Mouse (Mus musculus): Measurements from ENCODE around the gene Cdh1.
"Not testable (repeated sequence)": the region's sequence is repeated elsewhere in the genome, so short reads cannot be mapped to it uniquely, and the experiment has no call there.

Gene Cdh1

GRCm38 (mm10) chr8:106592458-106592857 lies 10.7 kb upstream of the Cdh1 start:
- no peak for DNase-seq (ENCODE audit: low read depth)

DNA sequence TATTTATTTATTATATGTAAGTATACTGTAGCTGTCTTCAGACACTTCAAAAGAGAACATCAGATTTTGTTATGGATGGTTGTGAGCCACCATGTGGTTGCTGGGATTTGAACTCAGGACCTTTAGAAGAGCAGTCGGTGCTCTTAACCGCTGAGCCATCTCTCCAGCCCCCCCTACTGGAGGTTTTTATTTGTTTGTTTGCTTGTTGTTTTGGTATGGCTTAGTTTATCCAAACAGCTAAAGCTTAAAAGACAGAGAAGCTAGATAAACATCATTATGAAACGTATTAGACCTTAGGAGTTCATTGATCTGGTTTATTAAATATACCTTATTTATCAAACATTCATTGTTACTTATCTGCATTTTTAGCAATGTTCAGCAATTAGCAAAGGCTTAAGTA lies 7.5 kb upstream of the Cdh1 start:
- peak; percentile 4 for DNase-seq (ENCODE audit: low read depth)

DNA sequence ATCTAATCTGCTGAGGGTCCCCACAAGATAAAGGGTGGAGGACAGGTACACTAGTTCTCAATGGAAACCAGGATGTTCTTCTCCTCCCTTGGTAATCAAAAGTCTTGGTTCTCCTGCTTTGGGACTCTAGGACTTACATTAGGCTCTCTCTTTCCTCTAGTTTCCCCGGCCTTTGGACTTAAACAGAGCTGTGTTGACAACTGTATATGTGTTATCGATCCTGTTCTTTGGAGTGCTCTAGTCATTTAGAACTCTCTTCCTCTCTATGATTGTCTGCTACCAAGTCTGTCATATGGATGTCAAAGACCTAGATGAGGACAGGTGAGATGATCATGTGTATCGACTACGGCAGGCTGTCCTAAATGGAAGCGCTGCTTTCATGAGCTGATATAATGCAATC lies 6.1 kb upstream of the Cdh1 start:
- DNase-seq (ENCODE audit: low read depth) = no peak

DNA sequence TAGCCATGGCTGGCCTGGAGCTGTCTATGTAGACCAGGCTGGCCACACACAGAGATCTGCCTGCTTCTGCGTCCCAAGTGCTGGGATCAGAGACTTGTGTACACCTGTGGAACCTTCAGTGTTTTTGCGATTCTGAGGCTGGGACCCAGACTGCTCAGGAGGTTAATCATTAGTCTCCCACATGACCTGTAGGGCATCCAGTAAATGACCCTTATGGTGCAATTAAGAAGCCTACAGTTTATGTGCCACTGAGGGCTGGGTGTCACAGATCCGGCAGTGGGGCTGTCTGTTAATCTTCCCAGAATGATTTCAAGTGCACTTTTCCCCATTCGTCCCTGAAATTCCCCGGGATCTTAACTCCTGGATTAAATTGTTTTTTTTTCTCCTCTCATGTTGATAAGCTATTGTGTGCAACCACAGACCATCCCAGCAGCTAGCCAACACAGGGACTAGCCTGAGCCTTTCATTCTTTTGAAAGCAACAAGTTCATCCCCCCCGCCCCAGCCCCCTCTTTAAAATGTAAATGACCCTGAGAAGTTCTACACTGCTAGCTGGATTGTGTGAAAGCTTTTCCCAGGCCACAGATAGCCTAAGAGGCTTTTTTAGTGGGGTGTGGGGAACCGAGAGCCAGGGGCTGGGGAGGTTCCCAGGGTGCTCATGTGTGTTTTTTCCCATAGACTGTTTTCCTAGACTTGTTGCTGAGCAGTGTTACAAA lies 3.7 kb upstream of the Cdh1 start:
- no peak for DNase-seq (ENCODE audit: low read depth)

GRCm38 (mm10) chr8:106603933-106604332 lies 782 bp downstream of the Cdh1 start:
- no peak for DNase-seq (ENCODE audit: low read depth)

DNA sequence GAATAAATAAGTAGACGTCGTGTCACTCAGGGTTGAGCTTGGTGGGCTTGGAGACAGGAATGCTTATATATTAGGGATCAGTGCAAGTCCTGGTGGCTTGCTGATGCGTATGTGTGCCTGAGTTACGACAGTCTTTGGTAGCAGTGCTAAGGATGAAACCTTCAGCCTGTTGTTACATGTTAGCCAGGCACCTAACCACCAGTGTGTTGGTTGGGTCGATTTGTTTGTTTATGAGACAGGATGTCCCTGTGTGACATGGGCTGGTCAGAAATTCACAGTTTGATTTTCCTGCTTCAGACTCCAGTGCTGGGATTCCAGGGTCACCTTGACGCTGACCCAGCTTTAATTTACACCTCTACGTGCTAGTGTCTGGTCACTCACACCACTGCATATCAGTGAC lies 2.5 kb downstream of the Cdh1 start:
- DNase-seq (ENCODE audit: low read depth) = no peak

DNA sequence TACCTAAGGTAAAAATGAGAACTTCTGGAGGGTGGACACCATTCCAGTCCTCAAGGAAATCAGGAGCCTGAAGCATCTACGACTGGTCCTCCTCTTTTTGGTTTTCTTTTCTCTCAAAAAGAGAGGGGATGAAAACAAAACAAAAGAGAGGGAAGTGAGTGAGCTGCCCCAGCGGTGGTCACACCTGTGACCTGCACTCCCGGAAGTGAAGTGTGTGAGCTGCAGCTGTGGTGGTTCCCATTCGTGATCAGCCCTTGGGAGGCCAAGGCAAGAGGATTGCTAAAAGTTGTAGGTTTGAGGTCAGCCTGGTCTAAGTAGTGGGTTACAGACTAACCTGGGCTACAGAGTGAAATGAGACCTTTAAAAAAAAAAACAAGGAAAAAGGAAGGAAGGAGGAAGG lies 3.0 kb downstream of the Cdh1 start:
- no peak for DNase-seq (ENCODE audit: low read depth)

DNA sequence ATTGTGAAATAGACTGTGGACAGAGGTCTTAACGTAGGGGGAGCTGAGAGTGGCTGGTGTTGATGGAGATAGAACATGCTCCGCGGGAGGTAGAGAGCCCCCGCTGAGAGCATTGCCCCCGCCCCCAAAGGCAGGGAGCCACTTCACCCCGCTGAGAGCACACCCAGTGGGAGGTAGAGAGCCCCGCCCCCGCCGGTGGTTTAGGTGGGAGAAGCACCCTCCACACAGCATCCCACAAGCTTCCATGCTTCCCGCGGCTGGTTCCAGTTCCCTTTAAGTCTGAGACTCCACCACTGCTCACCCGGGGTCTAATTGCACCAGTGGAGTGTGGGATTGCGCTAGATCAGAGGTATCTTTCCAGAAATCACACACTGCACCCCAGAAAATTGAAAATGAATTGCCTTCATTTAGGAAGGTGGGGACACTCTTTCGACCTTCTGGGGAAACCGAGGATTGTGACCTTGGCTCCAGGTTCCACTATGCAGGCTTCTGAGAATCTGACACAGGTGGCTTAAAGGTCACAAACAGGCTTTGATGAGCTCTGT lies 3.5 kb downstream of the Cdh1 start:
- DNase-seq (ENCODE audit: low read depth) = no peak

DNA sequence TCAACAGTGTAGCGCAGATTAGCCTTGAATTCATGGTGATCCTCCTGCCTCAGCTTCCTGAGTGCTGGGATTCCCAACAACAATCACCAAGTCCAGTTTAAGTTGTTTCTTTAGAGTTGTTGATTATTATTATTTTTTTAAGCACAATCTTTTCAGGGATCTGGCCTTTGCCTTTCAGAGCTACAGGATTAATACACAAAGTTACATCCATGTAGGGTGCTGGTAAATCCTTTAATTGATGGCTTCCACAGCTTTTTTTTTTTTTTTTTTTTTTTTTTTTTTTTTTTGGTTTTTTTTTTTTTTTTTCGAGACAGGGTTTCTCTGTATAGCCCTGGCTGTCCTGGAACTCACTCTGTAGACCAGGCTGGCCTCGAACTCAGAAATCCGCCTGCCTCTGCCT lies 4.6 kb downstream of the Cdh1 start:
- not testable (repeated sequence) for DNase-seq (ENCODE audit: low read depth)

- DNase-seq (ENCODE audit: low read depth) = no peak
Measured at GRCm38 (mm10) chr8:106608425-106608824, 5.3 kb downstream of the Cdh1 start.

DNA sequence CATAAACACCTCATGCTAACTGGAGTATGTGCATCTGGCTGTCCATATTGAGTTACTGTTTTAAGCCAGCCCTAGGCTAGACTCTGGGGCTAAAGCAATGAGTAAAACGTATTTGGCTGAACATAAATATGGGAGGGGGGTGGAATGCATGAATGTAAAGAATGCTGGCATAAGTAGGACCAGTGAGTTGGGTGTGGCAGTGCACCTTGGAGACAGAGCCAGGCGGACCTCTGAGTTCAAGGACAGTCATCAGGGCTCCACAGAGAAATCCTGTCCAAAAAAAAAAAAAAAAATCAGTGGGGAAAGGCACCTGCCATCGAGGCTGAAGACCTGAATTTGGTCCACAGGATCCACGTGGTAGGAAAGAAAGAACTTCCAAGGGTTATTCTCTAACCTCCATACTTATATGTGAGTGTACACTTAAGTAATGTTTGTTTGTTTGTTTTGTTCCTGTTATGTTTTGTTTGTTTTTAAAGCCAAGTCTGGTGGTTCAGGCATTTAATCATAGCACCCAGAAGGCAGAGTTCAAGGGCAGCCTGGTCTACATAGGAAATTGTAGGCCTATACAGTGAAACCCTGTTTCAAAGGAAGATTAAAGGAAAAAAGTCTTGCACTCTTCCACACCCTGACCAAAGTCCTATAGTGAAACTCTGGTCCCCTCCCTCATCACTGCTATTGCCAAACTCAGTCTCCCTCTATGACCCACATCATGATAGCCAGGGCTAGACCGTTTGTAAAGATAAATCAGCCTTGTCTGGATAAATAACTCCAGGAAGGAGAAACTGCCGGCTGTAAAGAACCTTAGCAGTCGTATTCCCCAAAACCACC lies 6.1 kb downstream of the Cdh1 start:
- DNase-seq (ENCODE audit: low read depth) = no peak

DNA sequence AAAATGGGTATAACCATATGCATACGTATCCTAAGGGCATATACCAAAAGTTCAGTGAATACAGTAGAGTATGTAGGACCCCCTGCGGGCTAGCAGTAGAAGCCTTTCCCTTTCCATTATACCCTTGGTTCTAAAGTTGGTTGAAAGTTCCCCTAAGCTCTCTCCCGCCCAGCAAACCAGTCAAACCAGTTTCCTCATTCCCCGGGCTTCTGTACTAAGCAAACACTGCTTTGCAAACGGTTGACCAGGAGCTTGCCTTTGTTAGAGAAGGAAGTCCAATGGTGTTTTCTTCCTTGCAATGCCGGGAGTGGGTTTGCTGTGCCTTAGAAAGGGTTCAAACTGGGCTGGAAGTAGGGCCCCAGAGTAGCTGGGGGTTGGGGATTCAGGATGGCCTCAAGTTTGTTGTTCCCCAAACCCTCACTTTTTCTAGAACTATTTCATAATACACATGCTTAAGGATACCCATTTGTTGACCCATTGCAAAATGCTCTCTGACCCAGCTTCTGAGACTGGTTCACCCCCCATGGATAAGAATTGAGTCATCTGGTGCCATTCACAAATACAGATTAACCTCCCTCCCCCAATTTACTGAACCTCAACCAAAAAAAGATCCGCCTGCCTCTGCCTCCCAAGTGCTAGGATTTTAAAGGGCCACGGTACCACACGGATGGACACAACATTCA lies 7.9 kb downstream of the Cdh1 start:
- no peak for DNase-seq (ENCODE audit: low read depth)

- DNase-seq (ENCODE audit: low read depth) = no peak
Measured at GRCm38 (mm10) chr8:106612047-106612446, 8.9 kb downstream of the Cdh1 start.

DNA sequence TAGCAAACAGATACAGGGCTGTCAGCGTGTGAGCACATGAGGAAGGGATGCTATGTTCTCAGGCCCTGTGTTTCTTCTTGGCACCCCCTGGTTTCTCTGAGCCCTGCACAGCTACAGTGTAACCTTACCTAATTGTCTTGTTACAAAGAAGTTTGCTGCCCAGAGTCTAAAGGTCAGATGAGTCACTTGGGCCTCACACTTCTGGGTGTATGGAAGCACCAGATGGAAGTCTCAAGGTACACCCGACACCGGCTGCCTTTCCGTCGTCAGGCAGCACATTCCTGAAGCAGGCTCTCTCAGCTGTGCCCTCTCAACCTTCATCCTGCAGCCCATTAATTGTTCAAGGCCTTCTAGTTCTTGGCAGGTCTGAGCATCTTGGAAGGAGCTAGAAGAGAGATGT lies 11.6 kb downstream of the Cdh1 start:
- DNase-seq (ENCODE audit: low read depth) = no peak

- no peak for DNase-seq (ENCODE audit: low read depth)
Measured at GRCm38 (mm10) chr8:106615661-106616299, 12.6 kb downstream of the Cdh1 start.

DNA sequence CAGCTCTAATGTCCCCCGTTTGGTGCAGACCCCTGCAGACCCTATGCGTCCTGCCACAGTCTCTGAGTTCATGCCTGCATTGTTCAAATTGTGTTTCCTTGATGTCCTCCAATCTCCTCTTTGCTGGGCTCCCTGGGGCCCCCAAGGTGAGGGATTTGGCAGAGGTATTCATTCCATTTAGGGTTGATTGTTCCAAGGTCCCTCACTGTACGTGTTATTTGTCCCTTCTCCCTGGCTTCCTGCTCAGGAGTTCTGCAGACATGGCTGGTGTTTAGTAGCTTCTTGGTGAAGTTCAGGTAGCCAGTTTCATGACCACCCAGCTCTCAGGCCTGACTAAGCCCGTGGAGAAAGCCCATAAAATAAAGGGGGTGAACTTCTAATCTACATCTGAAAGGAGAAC lies 13.5 kb downstream of the Cdh1 start:
- no peak for DNase-seq (ENCODE audit: low read depth)

DNA sequence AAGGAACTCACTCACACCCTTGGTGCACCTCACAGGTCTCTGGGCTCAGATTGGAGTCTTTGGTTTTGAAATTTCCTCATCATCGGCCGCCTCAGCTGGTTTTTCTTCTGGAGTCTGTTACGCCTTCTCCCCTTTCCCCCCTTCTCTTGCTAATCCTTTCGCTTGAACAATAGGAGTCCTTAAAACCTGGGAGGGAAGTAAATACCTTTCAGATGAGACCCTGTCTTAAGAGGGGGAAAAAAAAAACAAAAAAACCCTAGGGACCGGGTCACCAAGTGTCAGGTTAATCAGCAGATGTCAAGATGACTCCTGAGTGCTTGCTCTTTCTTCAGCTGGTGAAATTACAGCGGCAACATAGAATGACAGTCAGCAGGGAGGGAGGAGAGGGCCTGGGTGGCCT lies 14.0 kb downstream of the Cdh1 start:
- no peak for DNase-seq (ENCODE audit: low read depth)

DNA sequence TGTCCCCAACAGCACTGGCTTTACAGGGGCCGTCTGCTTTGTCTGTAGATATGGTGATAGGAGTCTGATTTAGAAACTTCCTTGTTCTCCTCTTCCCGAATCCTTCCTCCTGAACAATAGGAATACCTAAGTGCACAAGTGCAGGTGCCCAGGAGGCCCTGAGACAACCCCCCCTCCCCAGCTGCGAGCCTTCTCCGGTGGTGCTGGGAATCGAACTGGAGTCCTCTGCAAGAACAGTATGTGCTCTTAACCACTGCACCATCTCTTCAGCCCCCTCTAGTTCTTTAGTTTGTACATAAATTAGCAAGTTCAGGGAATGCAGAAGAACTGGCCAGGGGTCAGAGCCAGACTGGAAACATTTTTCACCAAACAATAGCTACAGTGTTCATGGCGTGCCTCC lies 14.7 kb downstream of the Cdh1 start:
- no peak for DNase-seq (ENCODE audit: low read depth)

DNA sequence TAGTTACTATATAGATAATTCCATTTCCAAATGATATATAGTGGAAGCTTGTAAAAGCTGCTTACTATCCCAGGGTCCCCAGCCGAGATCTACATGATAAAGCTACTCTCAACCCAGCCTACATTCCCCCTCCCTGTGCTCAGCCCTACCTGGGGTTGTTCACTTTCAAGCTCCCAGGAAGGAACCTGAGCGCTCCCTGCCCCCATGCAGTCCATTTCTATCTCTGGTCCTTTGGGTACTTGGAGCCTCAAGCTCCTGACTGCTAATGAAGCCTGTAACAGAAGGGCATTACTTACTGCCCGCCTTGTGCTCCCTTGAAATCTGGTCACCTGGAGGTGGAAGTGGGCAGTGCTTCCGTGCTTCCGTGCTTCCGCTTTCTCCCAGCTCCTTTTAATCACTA lies 15.2 kb downstream of the Cdh1 start:
- DNase-seq (ENCODE audit: low read depth) = no peak

DNA sequence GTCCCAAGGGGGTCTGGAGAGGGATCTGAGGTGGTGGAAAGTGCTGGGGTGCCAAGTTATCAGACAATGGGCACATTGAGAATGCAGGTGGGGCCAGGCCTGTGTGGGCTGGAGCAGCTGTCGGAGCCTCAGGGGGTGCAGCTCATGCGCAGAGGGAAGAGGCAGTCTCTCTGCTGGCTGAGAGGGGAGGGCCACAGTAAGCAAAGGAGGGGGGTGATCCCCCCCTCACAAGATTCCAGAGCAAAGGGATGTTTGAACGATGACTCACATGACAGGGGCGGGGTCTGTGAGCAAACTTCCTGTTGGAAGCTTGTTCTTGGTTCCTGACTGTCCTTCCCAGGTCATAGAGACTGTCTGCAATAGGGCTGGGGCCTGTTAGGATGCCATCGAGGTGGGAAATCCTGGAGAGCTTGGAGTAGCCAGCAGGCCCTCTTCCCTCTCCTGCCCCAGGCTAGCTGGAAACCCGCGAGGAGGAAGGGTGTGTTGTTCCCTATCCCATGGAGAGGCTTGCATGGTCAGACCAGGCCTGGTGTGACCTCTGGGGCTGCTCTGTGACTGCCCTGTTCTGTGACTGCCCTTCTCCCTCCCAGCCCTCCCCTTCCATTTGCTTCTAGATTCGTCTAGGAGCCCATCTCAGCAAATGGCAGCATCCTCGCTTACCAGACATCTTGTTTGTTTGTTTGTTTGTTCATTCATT lies 16.5 kb downstream of the Cdh1 start:
- no peak for DNase-seq (ENCODE audit: low read depth)

DNA sequence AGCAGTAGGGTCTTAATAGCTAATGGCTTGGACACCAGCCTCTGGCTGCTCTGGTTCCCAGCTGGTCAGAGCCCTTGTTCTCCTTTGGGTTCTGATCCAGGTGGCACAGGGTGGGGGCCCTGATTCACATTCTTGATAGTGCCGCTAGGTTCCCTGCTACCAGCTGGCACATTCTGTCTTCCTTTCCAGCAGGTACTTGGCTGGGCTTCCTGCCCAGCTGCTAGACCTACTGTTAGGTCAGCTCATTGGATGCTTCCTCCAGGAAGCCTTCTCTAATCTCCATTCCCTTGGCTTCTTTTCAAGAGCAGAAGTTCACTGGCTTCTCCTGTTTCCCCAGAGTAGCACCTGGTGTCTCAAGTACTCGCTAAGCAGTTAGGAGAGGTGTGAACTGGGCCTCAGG lies 17.3 kb downstream of the Cdh1 start:
- DNase-seq (ENCODE audit: low read depth) = no peak

DNA sequence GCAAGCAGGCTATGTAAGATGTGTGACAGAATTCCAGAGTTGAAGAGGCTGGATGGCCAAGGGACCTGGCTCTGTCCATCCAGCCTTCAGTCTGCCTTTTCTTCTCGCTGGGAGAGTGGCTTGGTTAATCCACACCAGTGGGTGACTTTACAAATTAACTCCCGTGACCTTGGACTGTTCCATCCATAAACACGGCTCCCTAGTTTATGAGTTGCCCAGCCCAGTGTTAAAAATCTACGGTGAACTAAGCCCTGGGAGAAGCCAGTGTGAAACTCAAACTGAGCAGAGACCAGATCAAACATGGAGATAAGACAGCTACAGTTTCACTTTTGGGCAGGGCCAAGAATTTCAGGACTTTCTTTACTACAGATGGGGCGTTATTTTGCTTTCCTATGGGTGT lies 19.9 kb downstream of the Cdh1 start:
- DNase-seq (ENCODE audit: low read depth) = no peak

Data from c-Kit-positive CD71-positive TER-119-negative erythroid progenitor cells, embryonic 14.5 days (primary cell).